Mouse (Mus musculus): ENCODE data around the gene Pet117. TPM values are rescaled to one million over a fixed set of nuclear protein-coding genes. Genes with fewer than 3 reads are reported as not detected.
"Not testable (repeated sequence)": the region's sequence is repeated elsewhere in the genome, so short reads cannot be mapped to it uniquely, and the experiment has no call there.

Gene Pet117
- polyA plus RNA-seq, 1 experiment from 2014 or later: 1.4 TPM

DNA sequence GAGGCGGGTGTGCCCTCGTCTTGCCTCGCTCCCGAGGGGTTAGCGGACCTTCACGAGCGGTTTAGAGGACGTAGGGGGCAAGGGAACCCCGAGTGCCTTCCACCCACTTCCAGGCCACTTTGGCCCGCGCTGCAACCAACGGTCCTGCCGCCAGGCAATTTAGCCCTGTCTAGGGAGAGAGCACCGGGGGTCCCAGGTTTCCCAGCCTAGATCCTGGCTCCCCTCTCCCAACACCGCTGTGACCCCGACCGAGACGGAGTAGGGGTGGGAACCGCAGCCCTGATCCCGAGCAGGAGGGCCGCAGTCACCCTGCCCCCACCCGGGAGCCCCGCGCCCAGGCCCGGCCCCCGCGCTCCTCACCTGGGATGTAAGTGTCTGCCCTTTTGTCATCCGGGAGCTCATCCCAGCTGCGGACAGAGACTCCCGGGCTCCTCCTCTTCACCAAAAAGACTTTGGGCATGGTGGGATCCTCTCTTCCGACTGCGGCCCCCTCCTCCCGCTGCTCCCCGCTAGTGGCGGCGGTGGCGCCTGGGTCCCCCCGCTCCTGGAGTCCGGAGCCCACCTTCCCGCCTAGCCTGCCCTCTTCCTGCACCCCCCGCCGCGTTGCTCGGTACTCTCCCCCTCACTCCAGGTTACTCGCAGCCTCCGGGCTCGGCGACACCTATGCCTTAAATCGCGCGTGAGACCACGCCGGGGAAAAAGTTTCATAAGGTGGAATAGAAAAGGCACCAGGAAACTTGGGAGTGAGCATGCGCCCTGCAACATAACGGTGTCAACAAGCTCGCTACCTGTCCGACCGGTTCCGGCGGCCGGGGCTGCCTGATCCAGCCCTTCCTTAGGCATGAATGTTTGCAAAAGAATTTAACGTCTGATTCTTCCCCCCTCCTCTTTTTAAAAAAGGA is 37.1 kb upstream of the Pet117 start, which contains the start of gene Ovol2:
Ovol2 (minus strand) TSS at position 746 of the 902 bp plus-strand sequence.
- H3K27me3 ChIP-seq (ENCODE audit: insufficient read depth, low read length): peaks cover 62% of the 10 kb centered on the region

DNA sequence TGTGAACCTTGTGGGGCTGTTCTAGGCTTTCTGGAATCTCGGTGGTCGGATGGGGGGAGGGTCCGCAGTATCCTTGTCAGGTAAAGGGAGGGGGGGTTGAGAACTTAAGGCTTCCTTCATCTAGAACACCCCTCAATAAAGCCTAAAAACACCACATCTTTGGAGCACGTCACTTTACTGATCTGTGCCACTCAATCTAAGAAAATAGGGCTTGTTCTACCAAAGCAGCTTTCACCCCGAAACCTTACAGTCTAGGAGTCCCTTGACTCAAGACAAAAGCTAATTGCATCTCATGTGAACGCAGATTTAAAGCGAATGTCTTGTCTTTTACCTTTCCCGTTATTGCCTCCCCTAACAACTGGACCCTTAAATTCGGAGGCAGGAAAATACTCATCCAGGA is 36.3 kb upstream of the Pet117 start:
- no peaks in the 10 kb centered on the region for H3K9me3 ChIP-seq (ENCODE audit: low read depth, low read length)
- H3K4me2 ChIP-seq: peak overlapping the region; percentile 95
- no peak overlapping the region for H3K9ac ChIP-seq
- TF ChIP-seq CTCF (IDR thresholded peaks at IDR 0.05; ENCODE audit: low read depth): no peak
- no peak overlapping the region for H3K27ac ChIP-seq (ENCODE audit: low read depth)
- H3K36me3 ChIP-seq (ENCODE audit: insufficient read depth): no peaks in the 10 kb centered on the region
- DNase-seq (no peak), ATAC-seq (ENCODE audit: insufficient read depth) (no peak)
- WGBS: 4% methylated on average over 9 of the region's 9 CpGs
- no peaks in the 10 kb centered on the region for H3K4me1 ChIP-seq (ENCODE audit: insufficient read depth)
- peak overlapping the region; percentile 53 for H3K4me3 ChIP-seq (ENCODE audit: low read depth, low read length)
- peaks cover 62% of the 10 kb centered on the region for H3K27me3 ChIP-seq (ENCODE audit: insufficient read depth, low read length)

More for the DNA sequence above, 37.1 kb upstream of the Pet117 start, which contains the start of gene Ovol2:
- Histone ChIP-seq H3K4me2 (peak within 1 kb of the TSS; percentile 95), H3K4me3 (ENCODE audit: low read depth, low read length) (peak within 1 kb of the TSS; percentile 53), H3K4me1 (ENCODE audit: insufficient read depth) (no peaks in the 10 kb centered on the region), H3K36me3 (ENCODE audit: insufficient read depth) (no peaks in the 10 kb centered on the region), H3K27ac (ENCODE audit: low read depth) (peak within 1 kb of the TSS; percentile 54; the same call in 1 of the 2 replicates), H3K9ac (peak within 1 kb of the TSS; percentile 49), H3K9me3 (ENCODE audit: low read depth, low read length) (no peaks in the 10 kb centered on the region)
- peak; percentile 68 for ATAC-seq (ENCODE audit: insufficient read depth)
- DNase-seq: peak; percentile 79
- under 1% methylated on average over 62 of the region's 62 CpGs for WGBS
- TF ChIP-seq CTCF (IDR thresholded peaks at IDR 0.05; ENCODE audit: low read depth): no peak

DNA sequence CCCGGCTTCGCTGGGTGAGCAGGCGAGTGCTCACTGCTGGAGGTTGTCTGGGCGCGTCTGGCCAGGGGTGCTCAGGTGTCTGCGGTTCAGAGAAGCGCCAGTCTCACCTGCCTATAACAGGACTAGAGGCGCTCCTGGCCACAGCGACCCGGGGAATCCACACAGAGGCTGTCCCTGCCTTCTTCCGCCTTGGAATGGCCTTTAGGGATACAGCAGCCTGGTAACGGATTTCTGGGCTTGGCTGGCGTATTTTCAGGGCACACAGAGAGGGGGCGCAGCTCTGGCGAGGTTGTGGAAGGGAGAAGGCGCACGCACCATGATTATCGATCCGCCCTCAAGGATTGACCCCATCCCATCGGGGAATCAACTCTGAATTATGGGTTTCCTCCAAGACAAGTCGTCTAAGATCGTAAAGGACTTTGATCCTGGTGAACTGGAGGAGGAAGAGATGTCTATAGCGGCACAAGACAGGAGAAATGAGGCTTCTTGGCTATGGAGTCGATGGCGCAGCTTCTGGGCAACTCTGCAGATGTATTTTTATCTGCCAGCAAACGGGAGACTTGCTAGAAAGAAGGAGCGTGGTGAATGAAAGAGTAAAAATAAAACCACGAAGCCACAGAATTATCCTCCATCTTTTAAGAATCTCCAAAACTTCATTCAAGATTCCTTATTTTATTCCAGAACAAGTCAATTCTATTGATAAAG is 35.5 kb upstream of the Pet117 start:
- ATAC-seq (ENCODE audit: insufficient read depth): peak; percentile 6; the same call in 1 of the 2 replicates
- Histone ChIP-seq H3K4me2 (peak overlapping the region; percentile 95), H3K9me3 (ENCODE audit: low read depth, low read length) (no peaks in the 10 kb centered on the region), H3K4me3 (ENCODE audit: low read depth, low read length) (peak overlapping the region; percentile 19), H3K27me3 (ENCODE audit: insufficient read depth, low read length) (peaks cover 58% of the 10 kb centered on the region), H3K9ac (no peak overlapping the region), H3K27ac (ENCODE audit: low read depth) (no peak overlapping the region), H3K36me3 (ENCODE audit: insufficient read depth) (no peaks in the 10 kb centered on the region), H3K4me1 (ENCODE audit: insufficient read depth) (no peaks in the 10 kb centered on the region)
- 7% methylated on average over 28 of the region's 28 CpGs for WGBS
- DNase-seq: peak; percentile 28
- TF ChIP-seq CTCF (IDR thresholded peaks at IDR 0.05; ENCODE audit: low read depth): peak; percentile 40

DNA sequence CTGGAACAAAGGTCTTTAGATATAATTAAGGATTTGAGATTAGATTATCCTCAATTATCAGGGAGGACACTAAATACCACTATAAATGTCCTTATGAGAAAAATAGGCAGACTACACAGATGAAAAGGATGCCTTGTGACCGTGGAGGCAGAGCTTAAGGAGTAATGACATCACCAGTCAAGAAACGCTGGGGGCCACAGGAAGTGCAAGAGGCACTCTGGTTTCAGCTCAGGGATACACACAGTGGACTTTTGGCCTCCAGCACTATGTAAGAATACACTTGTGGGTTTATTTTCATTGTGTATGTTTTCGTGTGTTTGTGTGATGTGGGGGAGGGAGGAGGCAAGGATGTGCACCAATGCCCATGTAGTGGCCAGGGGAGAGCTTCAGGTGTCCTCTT is 31.6 kb upstream of the Pet117 start:
- Histone ChIP-seq H3K27me3 (ENCODE audit: insufficient read depth, low read length) (peaks cover 25% of the 10 kb centered on the region), H3K27ac (ENCODE audit: low read depth) (no peak overlapping the region), H3K9me3 (ENCODE audit: low read depth, low read length) (no peaks in the 10 kb centered on the region), H3K4me1 (ENCODE audit: insufficient read depth) (no peaks in the 10 kb centered on the region), H3K4me3 (ENCODE audit: low read depth, low read length) (no peak overlapping the region), H3K9ac (no peak overlapping the region), H3K36me3 (ENCODE audit: insufficient read depth) (no peaks in the 10 kb centered on the region), H3K4me2 (no peak overlapping the region)
- DNase-seq (no peak), ATAC-seq (ENCODE audit: insufficient read depth) (no peak)
- 41% methylated on average over 3 of the region's 3 CpGs for WGBS
- TF ChIP-seq CTCF (IDR thresholded peaks at IDR 0.05; ENCODE audit: low read depth): no peak

DNA sequence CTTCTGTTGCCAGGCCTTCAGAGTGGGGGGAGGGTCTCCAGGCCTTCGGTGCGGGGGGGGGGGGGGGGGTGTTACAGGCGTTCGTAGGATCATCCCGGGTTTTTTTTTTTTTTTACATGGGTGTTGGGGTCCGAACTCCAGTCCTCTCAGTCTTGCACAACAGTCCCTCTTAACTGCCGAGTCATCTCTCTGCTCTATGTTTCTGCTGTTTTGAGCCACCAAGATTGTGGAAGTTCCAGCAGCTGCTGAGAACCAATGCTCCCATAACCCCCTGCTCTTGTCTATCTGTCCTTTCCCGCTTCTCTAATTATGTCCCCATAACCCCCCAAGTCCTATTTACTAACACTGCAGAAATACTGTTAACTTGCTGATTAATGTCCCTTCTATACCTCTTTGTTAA is 31.1 kb upstream of the Pet117 start:
- no peak overlapping the region for H3K27ac ChIP-seq (ENCODE audit: low read depth)
- H3K36me3 ChIP-seq (ENCODE audit: insufficient read depth): no peaks in the 10 kb centered on the region
- 56% methylated on average over 8 of the region's 8 CpGs for WGBS
- DNase-seq: no peak
- H3K4me3 ChIP-seq (ENCODE audit: low read depth, low read length): no peak overlapping the region
- no peak overlapping the region for H3K9ac ChIP-seq
- H3K4me2 ChIP-seq: no peak overlapping the region
- TF ChIP-seq CTCF (IDR thresholded peaks at IDR 0.05; ENCODE audit: low read depth): no peak
- no peaks in the 10 kb centered on the region for H3K9me3 ChIP-seq (ENCODE audit: low read depth, low read length)
- ATAC-seq (ENCODE audit: insufficient read depth): no peak
- peaks cover 22% of the 10 kb centered on the region for H3K27me3 ChIP-seq (ENCODE audit: insufficient read depth, low read length)
- no peaks in the 10 kb centered on the region for H3K4me1 ChIP-seq (ENCODE audit: insufficient read depth)

DNA sequence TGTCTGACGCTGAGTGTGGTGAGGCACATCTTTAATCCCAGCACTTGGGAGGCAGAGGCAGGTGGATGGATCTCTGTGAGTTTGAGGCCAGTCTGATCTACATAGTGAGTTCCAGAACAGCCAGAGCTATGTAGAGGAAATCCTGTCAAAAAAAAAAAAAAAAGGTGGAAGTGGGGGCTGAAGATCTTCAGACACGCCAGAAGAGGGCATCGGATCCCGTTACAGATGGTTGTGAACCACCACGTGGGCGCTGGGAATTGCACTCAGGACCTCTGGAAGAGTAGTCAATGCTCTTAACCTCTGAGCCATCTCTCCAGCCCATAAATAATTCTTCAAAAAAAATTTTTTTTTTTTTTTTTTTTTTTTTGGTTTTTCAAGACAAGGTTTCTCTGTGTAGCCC is 30.6 kb upstream of the Pet117 start:
- ATAC-seq (ENCODE audit: insufficient read depth); H3K9ac ChIP-seq: not testable (repeated sequence)

DNA sequence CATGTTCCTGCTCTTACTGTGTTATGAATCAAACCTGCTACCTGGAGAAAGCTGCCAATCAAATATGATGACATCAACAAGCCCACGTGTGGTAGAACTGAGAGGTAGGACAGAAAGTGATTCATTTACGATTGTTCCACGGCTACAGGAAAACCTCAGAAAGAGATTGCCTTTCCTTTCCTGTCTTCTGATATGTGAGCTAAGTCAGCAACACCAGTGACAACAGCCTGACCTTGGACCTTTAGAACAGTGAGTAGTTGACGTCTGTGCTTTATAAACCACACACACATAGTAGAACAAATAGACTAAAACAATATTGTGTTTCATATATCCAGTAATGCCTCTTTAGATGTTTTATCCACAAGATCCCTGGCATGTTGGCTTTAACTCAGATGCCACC is 25.6 kb upstream of the Pet117 start:
- WGBS: 64% methylated on average over 4 of the region's 4 CpGs
- Histone ChIP-seq H3K36me3 (ENCODE audit: insufficient read depth) (no peaks in the 10 kb centered on the region), H3K4me1 (ENCODE audit: insufficient read depth) (no peaks in the 10 kb centered on the region), H3K9me3 (ENCODE audit: low read depth, low read length) (no peaks in the 10 kb centered on the region), H3K27me3 (ENCODE audit: insufficient read depth, low read length) (no peaks in the 10 kb centered on the region), H3K4me2 (no peak overlapping the region), H3K9ac (no peak overlapping the region), H3K4me3 (ENCODE audit: low read depth, low read length) (no peak overlapping the region), H3K27ac (ENCODE audit: low read depth) (no peak overlapping the region)
- ATAC-seq (ENCODE audit: insufficient read depth): no peak
- DNase-seq: no peak
- no peak for TF ChIP-seq CTCF (IDR thresholded peaks at IDR 0.05; ENCODE audit: low read depth)

More for the DNA sequence above, 30.6 kb upstream of the Pet117 start:
- H3K4me1 ChIP-seq (ENCODE audit: insufficient read depth); H3K36me3 ChIP-seq (ENCODE audit: insufficient read depth); H3K4me3 ChIP-seq (ENCODE audit: low read depth, low read length); H3K9me3 ChIP-seq (ENCODE audit: low read depth, low read length); H3K4me2 ChIP-seq; H3K27ac ChIP-seq (ENCODE audit: low read depth); DNase-seq: not testable (repeated sequence)
- 65% methylated on average over 6 of the region's 6 CpGs for WGBS
- peaks cover 18% of the 10 kb centered on the region for H3K27me3 ChIP-seq (ENCODE audit: insufficient read depth, low read length)
